Mouse (Mus musculus): ENCODE data around the gene Tmub1. TPM values are rescaled to one million over a fixed set of nuclear protein-coding genes. Genes with fewer than 3 reads are reported as not detected.

Tmub1 gene
- total and polyA plus RNA-seq, 2 experiments from 2014 or later, result 50.0 to 78.4 TPM

DNA sequence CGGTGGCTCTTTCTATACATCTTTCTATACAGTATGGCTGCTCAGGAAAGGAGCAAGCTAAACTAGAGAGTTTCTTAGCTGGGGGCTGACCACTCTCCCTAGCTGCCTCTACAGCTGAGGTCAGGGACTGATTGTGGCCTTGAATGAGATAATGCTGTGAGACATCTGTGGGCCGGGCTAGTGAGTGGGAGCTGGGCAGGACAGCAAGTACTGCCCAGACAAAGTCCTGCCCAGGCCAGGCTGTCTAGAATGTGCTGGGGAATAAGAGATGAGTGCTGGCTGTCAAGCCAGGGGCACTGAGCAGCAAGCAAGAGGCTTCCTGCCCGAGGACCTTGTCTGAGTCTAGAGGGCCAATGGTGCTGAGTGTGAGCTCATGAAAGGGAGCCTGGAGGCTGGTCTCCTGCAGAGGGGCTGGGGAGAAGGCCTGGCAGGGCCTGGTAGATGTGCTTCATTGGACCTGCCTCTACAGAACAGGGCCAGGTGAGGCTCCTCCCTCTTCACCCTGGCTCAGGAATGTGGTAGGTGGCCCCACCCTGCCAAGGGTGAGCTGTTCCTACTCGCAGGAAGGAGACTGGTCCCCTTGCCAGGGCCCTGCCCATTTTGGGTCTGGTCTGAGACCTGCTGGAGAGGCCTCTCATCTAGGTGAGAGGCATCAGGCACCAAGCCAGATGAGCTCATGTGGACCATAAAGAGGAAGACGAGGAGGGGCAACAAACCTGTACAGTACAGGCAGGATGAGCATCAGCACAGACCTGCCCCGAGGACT, 28.0 kb upstream of the Tmub1 start:
- no peak overlapping the region for H3K9ac ChIP-seq (replicated peaks; ENCODE audit: low read length)
- 69% methylated on average over 6 of the region's 6 CpGs for WGBS
- peaks cover 9% of the 10 kb centered on the region for H3K4me1 ChIP-seq (ENCODE audit: insufficient read depth, low read length)
- H3K9me3 ChIP-seq (ENCODE audit: low read length), result no peaks in the 10 kb centered on the region
- DNase-seq (ENCODE audit: low spot score) (no peak), ATAC-seq (no peak; the same call in 1 of the 2 replicates)
- peaks cover 33% of the 10 kb centered on the region for H3K36me3 ChIP-seq (ENCODE audit: insufficient read depth, low read length)
- no peak overlapping the region for H3K4me2 ChIP-seq (ENCODE audit: low read depth, low read length)
- no peak for TF ChIP-seq CTCF (IDR thresholded peaks at IDR 0.05; ENCODE audit: low read depth)
- H3K27me3 ChIP-seq (ENCODE audit: insufficient read depth, low read length), result no peaks in the 10 kb centered on the region
- no peak overlapping the region for H3K27ac ChIP-seq
- no peak overlapping the region for H3K4me3 ChIP-seq (ENCODE audit: low read length)

DNA sequence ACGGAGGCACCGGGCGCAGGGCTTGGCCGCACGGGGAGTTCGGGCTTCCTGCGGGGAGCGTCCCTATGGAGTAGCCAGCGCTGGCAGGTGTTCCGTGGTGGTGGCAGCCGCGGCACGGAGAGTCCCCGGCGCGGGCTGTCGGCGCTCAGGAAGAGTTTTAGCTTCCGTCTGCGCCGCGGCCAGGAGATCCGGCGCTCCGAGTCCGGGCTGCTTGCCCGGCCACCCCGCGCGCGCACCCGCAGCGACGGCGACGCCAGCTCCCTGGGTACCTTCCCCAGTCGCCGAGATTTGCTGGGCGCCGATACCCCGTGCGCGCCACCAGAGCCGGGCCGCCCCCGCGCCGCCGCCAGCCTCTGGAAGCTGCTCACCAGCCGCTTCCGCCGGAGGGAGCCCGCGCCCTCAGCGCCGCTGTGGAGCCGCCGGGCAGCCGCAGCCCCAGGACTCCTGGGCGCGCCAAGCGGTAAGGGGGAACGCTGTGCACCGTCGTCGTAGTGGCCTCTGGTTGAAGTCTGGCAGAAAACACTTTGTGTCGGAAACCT, 27.1 kb upstream of the Tmub1 start:
- H3K9ac ChIP-seq (replicated peaks; ENCODE audit: low read length), result peak overlapping the region; percentile 28; the same call in 1 of the 2 replicates
- ATAC-seq, result peak; percentile 28; the same call in 1 of the 2 replicates
- TF ChIP-seq CTCF (IDR thresholded peaks at IDR 0.05; ENCODE audit: low read depth), result no peak
- 7% methylated on average over 67 of the region's 67 CpGs for WGBS
- H3K4me2 ChIP-seq (ENCODE audit: low read depth, low read length), result peak overlapping the region; percentile 57
- peaks cover 25% of the 10 kb centered on the region for H3K36me3 ChIP-seq (ENCODE audit: insufficient read depth, low read length)
- H3K9me3 ChIP-seq (ENCODE audit: low read length), result no peaks in the 10 kb centered on the region
- peak overlapping the region; percentile 28 for H3K4me3 ChIP-seq (ENCODE audit: low read length)
- DNase-seq (ENCODE audit: low spot score), result peak; percentile 58
- H3K4me1 ChIP-seq (ENCODE audit: insufficient read depth, low read length), result peaks cover 15% of the 10 kb centered on the region
- H3K27me3 ChIP-seq (ENCODE audit: insufficient read depth, low read length), result no peaks in the 10 kb centered on the region
- H3K27ac ChIP-seq, result no peak overlapping the region

DNA sequence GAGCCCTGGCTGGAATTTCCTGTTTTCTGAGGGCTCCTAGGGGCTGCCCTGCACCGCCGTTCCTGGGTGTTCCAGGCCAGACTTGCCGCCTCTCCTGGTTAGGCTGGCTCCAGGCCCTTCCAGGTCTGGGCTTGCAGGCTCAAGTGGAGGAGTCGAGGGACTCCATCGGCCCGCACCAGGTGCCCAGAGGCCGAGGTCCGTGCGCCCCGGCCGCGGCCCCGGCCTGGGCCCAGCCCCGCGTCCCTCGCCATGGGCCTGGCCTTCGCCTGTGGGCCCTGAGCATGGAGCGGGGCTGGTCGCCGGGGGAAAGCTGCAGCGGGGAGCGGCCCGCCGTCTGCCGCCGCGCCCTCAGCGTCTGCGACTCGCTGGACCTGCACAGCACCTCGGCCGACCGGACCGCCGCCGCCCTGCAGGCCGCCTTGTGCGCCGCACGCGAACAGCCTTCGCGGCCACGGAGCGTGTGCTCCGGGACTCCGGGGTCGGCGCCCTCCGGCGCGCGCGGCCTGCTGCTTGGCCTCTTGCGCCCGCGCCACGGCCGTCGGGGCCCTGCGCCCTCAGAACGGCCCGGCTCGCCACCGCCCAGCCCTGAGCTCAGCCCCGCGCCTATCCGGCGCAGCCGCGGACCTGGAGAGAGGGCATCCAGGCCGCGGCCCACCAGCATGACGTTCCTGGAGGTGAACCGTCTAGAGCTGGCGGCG, 26.5 kb upstream of the Tmub1 start:
- ATAC-seq (no peak), DNase-seq (ENCODE audit: low spot score) (no peak)
- Histone ChIP-seq H3K4me1 (ENCODE audit: insufficient read depth, low read length) (peaks cover 15% of the 10 kb centered on the region), H3K4me3 (ENCODE audit: low read length) (peak overlapping the region; percentile 28), H3K4me2 (ENCODE audit: low read depth, low read length) (peak overlapping the region; percentile 57), H3K9ac (replicated peaks; ENCODE audit: low read length) (peak overlapping the region; percentile 28; the same call in 1 of the 2 replicates), H3K27me3 (ENCODE audit: insufficient read depth, low read length) (no peaks in the 10 kb centered on the region), H3K27ac (no peak overlapping the region), H3K36me3 (ENCODE audit: insufficient read depth, low read length) (peaks cover 20% of the 10 kb centered on the region), H3K9me3 (ENCODE audit: low read length) (no peaks in the 10 kb centered on the region)
- TF ChIP-seq CTCF (IDR thresholded peaks at IDR 0.05; ENCODE audit: low read depth), result no peak
- WGBS, result 16% methylated on average over 75 of the region's 77 CpGs

DNA sequence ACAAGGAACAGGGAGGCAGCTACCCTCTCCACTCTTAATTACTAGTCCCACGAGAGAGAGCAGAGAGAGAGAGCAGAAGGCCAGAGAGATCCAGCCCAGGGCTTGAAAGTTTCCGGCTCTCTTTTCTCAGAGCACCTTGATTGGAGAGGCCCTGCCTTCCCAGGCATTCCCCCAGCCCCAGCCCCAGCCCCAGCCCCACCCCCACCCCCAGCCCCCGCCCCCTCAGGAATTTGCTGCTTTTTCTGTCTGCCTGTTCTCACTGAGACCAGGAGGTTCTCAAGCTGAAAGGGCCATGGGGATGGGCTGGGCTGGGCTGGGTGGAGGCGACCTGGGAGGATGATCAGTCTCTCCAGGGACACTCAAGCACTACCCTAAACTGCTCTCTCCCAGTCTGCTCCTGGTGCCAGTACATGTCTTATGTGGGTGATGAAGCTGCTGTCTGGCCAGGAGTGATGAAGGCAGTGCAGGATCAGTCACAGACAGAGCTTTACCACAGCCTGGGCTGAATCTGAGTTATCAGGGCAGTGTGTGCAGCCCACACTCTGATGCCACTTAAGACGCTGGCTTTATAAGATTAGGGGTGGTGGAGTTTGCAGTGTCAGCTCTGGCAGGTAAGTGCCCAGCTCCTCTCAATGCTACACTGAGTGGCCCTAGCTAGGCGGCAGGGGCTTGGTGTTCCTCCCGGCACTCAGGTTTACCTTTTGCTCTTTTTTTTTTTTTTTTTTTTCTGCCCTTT, 25.4 kb upstream of the Tmub1 start:
- Histone ChIP-seq H3K9ac (replicated peaks; ENCODE audit: low read length) (no peak overlapping the region), H3K27ac (no peak overlapping the region), H3K9me3 (ENCODE audit: low read length) (no peaks in the 10 kb centered on the region), H3K4me2 (ENCODE audit: low read depth, low read length) (no peak overlapping the region), H3K36me3 (ENCODE audit: insufficient read depth, low read length) (peaks cover 12% of the 10 kb centered on the region), H3K4me3 (ENCODE audit: low read length) (no peak overlapping the region), H3K4me1 (ENCODE audit: insufficient read depth, low read length) (peaks cover 15% of the 10 kb centered on the region), H3K27me3 (ENCODE audit: insufficient read depth, low read length) (no peaks in the 10 kb centered on the region)
- TF ChIP-seq CTCF (IDR thresholded peaks at IDR 0.05; ENCODE audit: low read depth), result no peak
- ATAC-seq (no peak), DNase-seq (ENCODE audit: low spot score) (no peak)
- 59% methylated on average over 6 of the region's 7 CpGs for WGBS

DNA sequence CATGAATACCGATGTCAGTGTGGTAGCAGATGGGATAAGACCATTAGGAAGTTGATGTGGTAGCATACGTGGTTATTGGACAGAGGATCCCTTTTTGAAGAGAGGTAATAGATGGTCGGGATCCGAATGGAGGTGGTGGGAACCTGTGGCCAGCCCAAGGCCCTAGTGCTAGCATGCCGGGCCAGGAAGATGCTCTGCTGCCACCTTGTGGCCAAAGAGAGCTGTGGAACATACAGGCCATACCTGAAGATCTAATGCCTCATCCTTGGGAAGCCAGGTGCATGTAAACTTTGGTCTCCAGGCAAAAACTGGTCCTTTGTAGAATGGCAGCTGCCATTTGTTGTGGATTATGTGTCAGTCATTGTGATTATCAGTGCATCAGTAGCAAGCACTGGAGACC, 22.9 kb upstream of the Tmub1 start:
- Histone ChIP-seq H3K9me3 (ENCODE audit: low read length) (no peaks in the 10 kb centered on the region), H3K9ac (replicated peaks; ENCODE audit: low read length) (no peak overlapping the region), H3K4me2 (ENCODE audit: low read depth, low read length) (no peak overlapping the region), H3K27ac (no peak overlapping the region), H3K4me1 (ENCODE audit: insufficient read depth, low read length) (peaks cover 15% of the 10 kb centered on the region), H3K4me3 (ENCODE audit: low read length) (no peak overlapping the region), H3K36me3 (ENCODE audit: insufficient read depth, low read length) (no peaks in the 10 kb centered on the region), H3K27me3 (ENCODE audit: insufficient read depth, low read length) (no peaks in the 10 kb centered on the region)
- WGBS, result 8% methylated on average over 5 of the region's 5 CpGs
- TF ChIP-seq CTCF (IDR thresholded peaks at IDR 0.05; ENCODE audit: low read depth), result peak; percentile 97
- ATAC-seq (peak; percentile 77), DNase-seq (ENCODE audit: low spot score) (peak; percentile 92)

DNA sequence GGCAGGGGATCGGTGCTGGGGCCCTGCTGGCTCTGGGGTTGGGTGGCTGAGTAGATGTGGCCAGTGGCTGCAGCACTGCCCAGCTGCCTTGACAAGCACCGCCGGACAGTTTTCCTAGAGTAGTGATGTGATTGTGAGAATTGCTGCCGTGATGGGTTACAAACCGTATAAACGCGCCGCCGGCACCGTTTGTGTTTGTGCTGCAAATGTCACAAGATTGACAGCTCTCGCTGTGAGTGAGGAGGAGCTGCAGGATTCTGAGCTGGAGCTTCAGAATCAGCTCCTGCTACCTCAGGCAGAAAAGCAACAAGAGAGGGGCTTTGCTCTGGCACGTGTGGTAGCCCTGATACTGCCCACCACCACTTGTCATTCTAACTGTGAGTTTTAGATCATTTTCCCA, 19.1 kb upstream of the Tmub1 start:
- Histone ChIP-seq H3K9me3 (ENCODE audit: low read length) (no peaks in the 10 kb centered on the region), H3K27ac (no peak overlapping the region), H3K9ac (replicated peaks; ENCODE audit: low read length) (no peak overlapping the region), H3K4me1 (ENCODE audit: insufficient read depth, low read length) (peaks cover 6% of the 10 kb centered on the region; the same call in 1 of the 2 replicates), H3K4me3 (ENCODE audit: low read length) (no peak overlapping the region), H3K4me2 (ENCODE audit: low read depth, low read length) (no peak overlapping the region), H3K27me3 (ENCODE audit: insufficient read depth, low read length) (no peaks in the 10 kb centered on the region), H3K36me3 (ENCODE audit: insufficient read depth, low read length) (no peaks in the 10 kb centered on the region)
- DNase-seq (ENCODE audit: low spot score) (no peak), ATAC-seq (0 out of 2 replicates have a peak, but pooled peaks have one; percentile 4)
- 25% methylated on average over 12 of the region's 12 CpGs for WGBS
- TF ChIP-seq CTCF (IDR thresholded peaks at IDR 0.05; ENCODE audit: low read depth), result no peak

Measured in hindbrain, postnatal 0 days (tissue).